Mouse (Mus musculus): ENCODE results near the gene Rpl28. TPM values are rescaled to one million over a fixed set of nuclear protein-coding genes. Genes with fewer than 3 reads are reported as not detected.
A peak's percentile ranks its signal among the peaks of the same experiment; 100 is the strongest.

The Rpl28 gene
- polyA plus RNA-seq, 1 experiment from 2014 or later = 169 TPM

GRCm38 (mm10) chr7:4830476-4830875, 37.8 kb downstream of the Rpl28 start:
- Histone ChIP-seq H3K9ac (replicated peaks; ENCODE audit: low read length) (no peak overlapping the region), H3K4me2 (ENCODE audit: low read depth, low read length) (no peak overlapping the region), H3K27me3 (ENCODE audit: control insufficient read depth, insufficient read depth, low read length) (peaks cover 8% of the 10 kb centered on the region), H3K4me1 (ENCODE audit: control insufficient read depth, insufficient read depth, low read length) (no peaks in the 10 kb centered on the region), H3K4me3 (ENCODE audit: low read depth, low read length) (no peak overlapping the region), H3K27ac (replicated peaks; ENCODE audit: low read depth, low read length) (no peak overlapping the region), H3K9me3 (replicated peaks; ENCODE audit: control insufficient read depth, low read length) (no peaks in the 10 kb centered on the region), H3K36me3 (replicated peaks; ENCODE audit: control insufficient read depth, insufficient read depth, low read depth, low read length) (no peaks in the 10 kb centered on the region)
- DNase-seq (ENCODE audit: low spot score) (peak; percentile 58), ATAC-seq (replicated peaks; ENCODE audit: insufficient number of reproducible peaks, low FRiP score, low TSS enrichment, low read depth) (no peak)
- 4% methylated on average over 12 of the region's 12 CpGs for WGBS

DNA sequence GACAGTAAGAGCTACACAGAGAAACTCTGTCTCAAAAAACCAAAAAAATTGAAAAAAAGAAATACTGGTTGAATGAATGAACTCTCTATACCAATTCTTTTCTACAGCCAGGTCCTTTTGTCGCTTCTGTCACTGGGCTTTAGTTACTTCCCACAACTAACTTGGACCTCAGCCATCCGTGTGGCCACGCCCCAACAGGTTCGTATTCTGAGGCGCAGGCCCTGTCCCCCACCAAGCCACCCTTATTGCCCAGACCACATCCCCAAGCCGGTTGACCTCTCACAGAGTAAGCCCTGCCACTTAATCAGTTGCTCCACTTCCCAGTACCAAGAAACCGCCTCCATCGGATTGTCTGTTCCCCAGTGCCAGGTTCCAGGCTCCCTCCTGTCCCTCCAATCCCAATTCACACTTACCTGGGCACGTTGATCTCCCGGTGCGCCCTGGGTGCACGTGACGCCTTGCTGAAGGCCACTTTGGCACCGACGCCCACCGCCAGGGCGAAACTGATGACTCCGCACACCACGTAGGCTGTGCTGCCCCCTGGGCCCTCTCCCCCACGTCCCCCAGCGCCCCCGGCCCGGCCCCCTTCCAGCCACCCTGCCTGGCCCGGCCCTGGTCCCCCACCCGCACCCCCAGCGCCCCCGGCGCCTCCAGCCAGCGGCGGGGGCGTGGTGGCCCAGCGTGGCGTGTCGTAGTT, 43.1 kb downstream of the Rpl28 start:
- peaks cover 25% of the 10 kb centered on the region for H3K27me3 ChIP-seq (ENCODE audit: control insufficient read depth, insufficient read depth, low read length)
- H3K36me3 ChIP-seq (replicated peaks; ENCODE audit: control insufficient read depth, insufficient read depth, low read depth, low read length) = no peaks in the 10 kb centered on the region
- peak overlapping the region; percentile 41 for H3K4me3 ChIP-seq (ENCODE audit: low read depth, low read length)
- H3K4me2 ChIP-seq (ENCODE audit: low read depth, low read length) = peak overlapping the region; percentile 87
- no peaks in the 10 kb centered on the region for H3K4me1 ChIP-seq (ENCODE audit: control insufficient read depth, insufficient read depth, low read length)
- DNase-seq (ENCODE audit: low spot score) = no peak
- 6% methylated on average over 33 of the region's 34 CpGs for WGBS
- no peaks in the 10 kb centered on the region for H3K9me3 ChIP-seq (replicated peaks; ENCODE audit: control insufficient read depth, low read length)
- no peak overlapping the region for H3K27ac ChIP-seq (replicated peaks; ENCODE audit: low read depth, low read length)
- ATAC-seq (replicated peaks; ENCODE audit: insufficient number of reproducible peaks, low FRiP score, low TSS enrichment, low read depth) = peak; percentile 68
- 0 out of 2 replicates have a peak overlapping the region, but pooled peaks have one; percentile 25 for H3K9ac ChIP-seq (replicated peaks; ENCODE audit: low read length)

GRCm38 (mm10) chr7:4836351-4836792, 43.7 kb downstream of the Rpl28 start:
- peak; percentile 59 for DNase-seq (ENCODE audit: low spot score)

GRCm38 (mm10) chr7:4837639-4838038, 45.0 kb downstream of the Rpl28 start:
- Histone ChIP-seq H3K4me3 (ENCODE audit: low read depth, low read length) (no peak overlapping the region), H3K4me1 (ENCODE audit: control insufficient read depth, insufficient read depth, low read length) (no peaks in the 10 kb centered on the region), H3K9ac (replicated peaks; ENCODE audit: low read length) (no peak overlapping the region), H3K36me3 (replicated peaks; ENCODE audit: control insufficient read depth, insufficient read depth, low read depth, low read length) (no peaks in the 10 kb centered on the region), H3K4me2 (ENCODE audit: low read depth, low read length) (no peak overlapping the region), H3K27ac (replicated peaks; ENCODE audit: low read depth, low read length) (no peak overlapping the region), H3K9me3 (replicated peaks; ENCODE audit: control insufficient read depth, low read length) (no peaks in the 10 kb centered on the region), H3K27me3 (ENCODE audit: control insufficient read depth, insufficient read depth, low read length) (peaks cover 28% of the 10 kb centered on the region)
- DNase-seq (ENCODE audit: low spot score) (no peak), ATAC-seq (replicated peaks; ENCODE audit: insufficient number of reproducible peaks, low FRiP score, low TSS enrichment, low read depth) (no peak)
- WGBS = 14% methylated on average over 1 of the region's 1 CpGs

More at GRCm38 (mm10) chr7:4836351-4836792, 43.7 kb downstream of the Rpl28 start:
- Histone ChIP-seq H3K36me3 (replicated peaks; ENCODE audit: control insufficient read depth, insufficient read depth, low read depth, low read length) (no peaks in the 10 kb centered on the region), H3K4me3 (ENCODE audit: low read depth, low read length) (peak overlapping the region; percentile 41), H3K4me2 (ENCODE audit: low read depth, low read length) (peak overlapping the region; percentile 87), H3K27me3 (ENCODE audit: control insufficient read depth, insufficient read depth, low read length) (peaks cover 25% of the 10 kb centered on the region), H3K4me1 (ENCODE audit: control insufficient read depth, insufficient read depth, low read length) (no peaks in the 10 kb centered on the region), H3K9ac (replicated peaks; ENCODE audit: low read length) (peak overlapping the region; percentile 56; the same call in 1 of the 2 replicates), H3K27ac (replicated peaks; ENCODE audit: low read depth, low read length) (no peak overlapping the region), H3K9me3 (replicated peaks; ENCODE audit: control insufficient read depth, low read length) (no peaks in the 10 kb centered on the region)
- WGBS = under 1% methylated on average over 51 of the region's 51 CpGs
- peak; percentile 62 for ATAC-seq (replicated peaks; ENCODE audit: insufficient number of reproducible peaks, low FRiP score, low TSS enrichment, low read depth)

- no peak overlapping the region for H3K27ac ChIP-seq (replicated peaks; ENCODE audit: low read depth, low read length)
- H3K27me3 ChIP-seq (ENCODE audit: control insufficient read depth, insufficient read depth, low read length) = peaks cover 28% of the 10 kb centered on the region
- H3K36me3 ChIP-seq (replicated peaks; ENCODE audit: control insufficient read depth, insufficient read depth, low read depth, low read length) = no peaks in the 10 kb centered on the region
- no peak overlapping the region for H3K4me3 ChIP-seq (ENCODE audit: low read depth, low read length)
- H3K4me2 ChIP-seq (ENCODE audit: low read depth, low read length) = no peak overlapping the region
- no peak for ATAC-seq (replicated peaks; ENCODE audit: insufficient number of reproducible peaks, low FRiP score, low TSS enrichment, low read depth)
- WGBS = 56% methylated on average over 5 of the region's 5 CpGs
- H3K9me3 ChIP-seq (replicated peaks; ENCODE audit: control insufficient read depth, low read length) = no peaks in the 10 kb centered on the region
- no peak overlapping the region for H3K9ac ChIP-seq (replicated peaks; ENCODE audit: low read length)
- H3K4me1 ChIP-seq (ENCODE audit: control insufficient read depth, insufficient read depth, low read length) = peaks cover 10% of the 10 kb centered on the region
- DNase-seq (ENCODE audit: low spot score) = no peak
These were observed 49.4 kb downstream of the Rpl28 start for GRCm38 (mm10) chr7:4842077-4842476.

DNA sequence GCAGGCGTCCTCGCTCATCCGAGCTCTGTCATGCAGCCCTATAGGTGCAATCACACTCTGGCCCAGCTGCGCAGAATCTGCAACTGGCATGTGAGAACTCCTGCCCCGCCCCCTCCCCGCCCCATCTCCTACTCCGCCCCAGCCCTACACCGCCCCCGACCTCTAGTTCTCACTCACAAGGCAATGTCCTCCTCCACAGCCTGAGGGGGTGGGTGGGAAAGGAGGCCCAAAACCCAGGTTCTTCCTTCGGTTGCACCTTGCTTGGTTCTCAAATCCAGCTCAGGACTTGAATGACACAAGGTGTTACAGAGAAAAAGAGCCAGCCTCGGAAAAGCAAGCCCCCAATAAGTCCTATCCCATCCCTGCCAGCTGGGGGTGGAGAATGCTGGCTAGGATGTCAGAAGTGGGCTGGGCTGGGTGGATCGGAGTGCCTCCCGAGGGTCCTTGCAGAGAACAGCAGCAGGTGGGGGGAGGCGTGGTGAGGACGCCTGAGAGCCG, 50.0 kb downstream of the Rpl28 start:
- Histone ChIP-seq H3K27me3 (ENCODE audit: control insufficient read depth, insufficient read depth, low read length) (peaks cover 28% of the 10 kb centered on the region), H3K4me3 (ENCODE audit: low read depth, low read length) (peak overlapping the region; percentile 15; the same call in 1 of the 2 replicates), H3K4me2 (ENCODE audit: low read depth, low read length) (peak overlapping the region; percentile 86; the same call in 1 of the 2 replicates), H3K36me3 (replicated peaks; ENCODE audit: control insufficient read depth, insufficient read depth, low read depth, low read length) (no peaks in the 10 kb centered on the region), H3K4me1 (ENCODE audit: control insufficient read depth, insufficient read depth, low read length) (peaks cover 10% of the 10 kb centered on the region), H3K9ac (replicated peaks; ENCODE audit: low read length) (no peak overlapping the region; the same call in 1 of the 2 replicates), H3K27ac (replicated peaks; ENCODE audit: low read depth, low read length) (no peak overlapping the region), H3K9me3 (replicated peaks; ENCODE audit: control insufficient read depth, low read length) (no peaks in the 10 kb centered on the region)
- DNase-seq (ENCODE audit: low spot score) = peak; percentile 52
- peak; percentile 57 for ATAC-seq (replicated peaks; ENCODE audit: insufficient number of reproducible peaks, low FRiP score, low TSS enrichment, low read depth)
- 1% methylated on average over 15 of the region's 16 CpGs for WGBS

GRCm38 (mm10) chr7:4843604-4844244, 51.0 kb downstream of the Rpl28 start:
- Histone ChIP-seq H3K9ac (replicated peaks; ENCODE audit: low read length) (peak overlapping the region; percentile 32), H3K9me3 (replicated peaks; ENCODE audit: control insufficient read depth, low read length) (no peaks in the 10 kb centered on the region), H3K4me3 (ENCODE audit: low read depth, low read length) (peak overlapping the region; percentile 39), H3K4me1 (ENCODE audit: control insufficient read depth, insufficient read depth, low read length) (peaks cover 10% of the 10 kb centered on the region), H3K36me3 (replicated peaks; ENCODE audit: control insufficient read depth, insufficient read depth, low read depth, low read length) (no peaks in the 10 kb centered on the region), H3K4me2 (ENCODE audit: low read depth, low read length) (peak overlapping the region; percentile 86), H3K27ac (replicated peaks; ENCODE audit: low read depth, low read length) (no peak overlapping the region), H3K27me3 (ENCODE audit: control insufficient read depth, insufficient read depth, low read length) (peaks cover 28% of the 10 kb centered on the region)
- ATAC-seq (replicated peaks; ENCODE audit: insufficient number of reproducible peaks, low FRiP score, low TSS enrichment, low read depth) (peak; percentile 17), DNase-seq (ENCODE audit: low spot score) (peak; percentile 76)
- under 1% methylated on average over 34 of the region's 34 CpGs for WGBS
